Mouse (Mus musculus): Measurements from ENCODE around the gene Olfr1111.
"Not testable (repeated sequence)": the region's sequence is repeated elsewhere in the genome, so short reads cannot be mapped to it uniquely, and the experiment has no call there.

DNA sequence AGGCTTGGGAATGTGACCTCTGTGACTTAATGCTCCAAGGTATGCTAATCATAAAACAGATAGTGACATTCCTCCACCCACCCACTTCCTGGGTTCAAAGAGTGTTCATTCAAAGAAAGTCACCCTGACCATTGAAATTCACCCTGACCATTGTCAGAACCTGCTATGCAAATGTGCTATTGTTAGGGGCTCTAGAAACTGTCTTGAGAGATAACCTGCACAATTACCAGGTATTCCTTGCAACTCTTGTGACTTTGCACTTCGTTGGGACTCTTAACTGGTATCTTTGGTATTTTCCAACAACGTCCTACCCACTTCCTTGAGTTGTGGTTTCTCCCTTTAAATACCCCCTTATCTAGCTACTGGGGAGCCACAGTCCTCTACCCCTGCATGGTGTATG lies 15.3 kb upstream of the Olfr1111 start:
- not testable (repeated sequence) for TF ChIP-seq CTCF, POLR2A (IDR thresholded peaks at IDR 0.05; ENCODE audit: insufficient read depth, low read depth, low read length)

Measured in olfactory bulb, adult 2 months (tissue).